Mouse (Mus musculus): ENCODE data around the gene Map3k15. TPM values are rescaled to one million over a fixed set of nuclear protein-coding genes. Genes with fewer than 3 reads are reported as not detected.

Map3k15 gene
- polyA plus RNA-seq, 1 experiment = 0.01 TPM

DNA sequence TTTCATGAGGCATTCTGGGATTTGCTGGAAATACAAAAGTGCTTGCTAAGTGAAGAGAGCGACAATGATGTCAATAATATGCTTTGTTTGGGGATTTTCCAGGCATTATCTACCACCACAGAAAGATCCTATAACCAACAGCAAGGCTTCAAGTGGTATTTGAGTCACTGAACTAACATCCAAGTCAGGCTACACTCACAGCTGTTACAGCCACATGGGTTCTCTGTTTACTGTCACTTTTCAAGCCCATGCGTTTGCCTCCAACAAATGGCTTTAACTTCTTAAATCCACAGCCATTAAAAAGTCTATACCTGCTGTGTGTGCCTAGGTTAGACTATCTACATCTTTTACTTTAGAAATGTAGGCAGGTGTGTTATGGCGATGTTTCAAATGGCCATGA, 160.6 kb downstream of the Map3k15 start:
- H3K27me3 ChIP-seq (ENCODE audit: control insufficient read depth, insufficient read depth, insufficient read length) = no peaks in the 10 kb centered on the region
- H3K4me3 ChIP-seq = no peak overlapping the region
- H3K79me2 ChIP-seq (ENCODE audit: control insufficient read depth, insufficient read depth) = no peaks in the 10 kb centered on the region
- H3ac ChIP-seq (ENCODE audit: control insufficient read depth, insufficient read length) = no peak overlapping the region
- TF ChIP-seq MYOD1 (IDR thresholded peaks at IDR 0.05; ENCODE audit: control insufficient read depth in 1 of 3, insufficient read length in 2 of 3, low read depth in 2 of 3) = peak in 2 of 3 experiments; percentile 49 to 72
- TF ChIP-seq TCF12 (IDR thresholded peaks at IDR 0.05; ENCODE audit: insufficient read depth, poor library complexity, severe bottlenecking) = no peak
- TF ChIP-seq TCF3 (IDR thresholded peaks at IDR 0.05; ENCODE audit: insufficient read length, low read depth) = no peak
- no peaks in the 10 kb centered on the region for H3K36me3 ChIP-seq (ENCODE audit: control insufficient read depth, insufficient read depth)
- no peak overlapping the region for H3K4me2 ChIP-seq (ENCODE audit: low read depth)

DNA sequence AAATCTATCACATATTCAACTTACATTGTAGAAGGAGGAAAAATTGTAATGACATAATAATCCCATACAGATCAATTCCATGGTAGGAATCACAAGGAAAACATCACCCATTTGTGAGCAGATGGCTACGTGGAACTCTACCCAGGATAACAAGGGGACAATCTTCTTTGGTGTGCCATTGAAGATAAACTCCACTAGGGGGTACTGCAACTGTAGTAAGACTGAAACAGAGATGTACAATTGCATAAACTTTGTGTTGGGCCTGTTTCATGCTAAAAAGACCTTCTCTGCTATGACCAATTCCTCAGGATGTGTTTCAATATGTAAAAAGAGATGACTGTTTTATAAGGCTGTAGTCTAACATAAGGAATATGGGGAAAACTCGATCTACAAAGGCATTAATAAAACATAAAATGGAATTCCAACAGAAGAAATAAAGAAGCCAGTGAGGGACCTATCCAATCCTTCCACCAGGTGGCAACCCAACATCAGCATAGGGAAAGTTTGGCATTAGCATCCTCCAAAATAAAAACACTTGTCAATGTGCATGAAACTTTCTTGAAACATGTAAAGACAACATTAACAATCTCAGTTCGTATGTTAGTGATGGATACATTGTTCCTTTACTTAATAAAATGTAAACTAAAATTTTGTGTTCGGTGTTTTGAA, 165.0 kb downstream of the Map3k15 start:
- H3K4me3 ChIP-seq = no peak overlapping the region
- TF ChIP-seq E2F4 (IDR thresholded peaks at IDR 0.05; ENCODE audit: insufficient read depth) (no peak), REST (IDR thresholded peaks at IDR 0.05; ENCODE audit: insufficient read depth, insufficient read length) (no peak), CEBPB (IDR thresholded peaks at IDR 0.05; ENCODE audit: insufficient read depth, poor library complexity, severe bottlenecking) (no peak), TCF12 (IDR thresholded peaks at IDR 0.05; ENCODE audit: insufficient read depth, poor library complexity, severe bottlenecking) (no peak), TCF3 (IDR thresholded peaks at IDR 0.05; ENCODE audit: insufficient read length, low read depth) (no peak), USF1 (IDR thresholded peaks at IDR 0.05; ENCODE audit: low read depth) (no peak), POLR2A (IDR thresholded peaks at IDR 0.05; ENCODE audit: insufficient read length, low read depth) (no peak), POLR2AphosphoS2 (IDR thresholded peaks at IDR 0.05; ENCODE audit: insufficient read length, low read depth) (no peak), MAX (IDR thresholded peaks at IDR 0.05; ENCODE audit: low read depth) (no peak), SRF (IDR thresholded peaks at IDR 0.05; ENCODE audit: control insufficient read depth, insufficient read length, low read depth) (no peak), MYOD1 (IDR thresholded peaks at IDR 0.05; ENCODE audit: control insufficient read depth in 1 of 3, insufficient read length in 2 of 3, low read depth in 2 of 3) (no peak), MYOG (IDR thresholded peaks at IDR 0.05; ENCODE audit: control insufficient read depth in 1 of 3, insufficient read depth in 1 of 3, insufficient read length in 2 of 3, low read depth in 2 of 3) (no peak)
- no peaks in the 10 kb centered on the region for H3K27me3 ChIP-seq (ENCODE audit: control insufficient read depth, insufficient read depth, insufficient read length)
- H3K79me2 ChIP-seq (ENCODE audit: control insufficient read depth, insufficient read depth) = no peaks in the 10 kb centered on the region
- H3K4me2 ChIP-seq (ENCODE audit: low read depth) = no peak overlapping the region
- H3K36me3 ChIP-seq (ENCODE audit: control insufficient read depth, insufficient read depth) = no peaks in the 10 kb centered on the region
- H3ac ChIP-seq (ENCODE audit: control insufficient read depth, insufficient read length) = no peak overlapping the region

DNA sequence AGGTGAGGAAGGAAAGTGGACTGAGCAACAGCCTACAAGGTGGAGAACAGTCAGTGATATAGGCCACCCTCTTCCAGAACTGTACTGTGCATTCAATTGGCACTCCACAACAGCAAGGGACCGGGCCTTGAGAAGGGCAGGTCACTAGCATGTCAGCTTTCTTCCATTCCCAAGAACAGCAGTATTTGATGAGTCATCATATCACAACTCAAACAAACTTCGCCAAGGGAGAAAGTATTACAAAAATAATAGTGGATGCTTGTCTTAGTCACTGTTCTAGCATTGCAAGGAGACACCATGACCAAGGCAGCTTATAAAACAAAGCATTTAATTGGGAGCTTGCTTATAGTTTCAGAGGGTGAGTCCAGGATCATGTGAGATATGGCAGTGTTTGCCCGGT, 176.0 kb downstream of the Map3k15 start:
- Histone ChIP-seq H3K36me3 (ENCODE audit: control insufficient read depth, insufficient read depth) (no peaks in the 10 kb centered on the region), H3K4me3 (no peak overlapping the region), H3K27me3 (ENCODE audit: control insufficient read depth, insufficient read depth, insufficient read length) (no peaks in the 10 kb centered on the region), H3ac (ENCODE audit: control insufficient read depth, insufficient read length) (no peak overlapping the region), H3K79me2 (ENCODE audit: control insufficient read depth, insufficient read depth) (no peaks in the 10 kb centered on the region), H3K4me2 (ENCODE audit: low read depth) (no peak overlapping the region)
- no peak for TF ChIP-seq CEBPB (IDR thresholded peaks at IDR 0.05; ENCODE audit: insufficient read depth, poor library complexity, severe bottlenecking)
- TF ChIP-seq MYOD1 (IDR thresholded peaks at IDR 0.05; ENCODE audit: control insufficient read depth in 1 of 3, insufficient read length in 2 of 3, low read depth in 2 of 3) = no peak
- TF ChIP-seq USF1 (IDR thresholded peaks at IDR 0.05; ENCODE audit: low read depth) = no peak
- no peak for TF ChIP-seq TCF12 (IDR thresholded peaks at IDR 0.05; ENCODE audit: insufficient read depth, poor library complexity, severe bottlenecking)
- no peak for TF ChIP-seq POLR2A (IDR thresholded peaks at IDR 0.05; ENCODE audit: insufficient read length, low read depth)
- no peak for TF ChIP-seq REST (IDR thresholded peaks at IDR 0.05; ENCODE audit: insufficient read depth, insufficient read length)
- TF ChIP-seq MAX (IDR thresholded peaks at IDR 0.05; ENCODE audit: low read depth) = no peak
- no peak for TF ChIP-seq SRF (IDR thresholded peaks at IDR 0.05; ENCODE audit: control insufficient read depth, insufficient read length, low read depth)
- TF ChIP-seq POLR2AphosphoS2 (IDR thresholded peaks at IDR 0.05; ENCODE audit: insufficient read length, low read depth) = no peak
- no peak for TF ChIP-seq TCF3 (IDR thresholded peaks at IDR 0.05; ENCODE audit: insufficient read length, low read depth)
- TF ChIP-seq E2F4 (IDR thresholded peaks at IDR 0.05; ENCODE audit: insufficient read depth) = no peak
- no peak for TF ChIP-seq MYOG (IDR thresholded peaks at IDR 0.05; ENCODE audit: control insufficient read depth in 1 of 3, insufficient read depth in 1 of 3, insufficient read length in 2 of 3, low read depth in 2 of 3)

DNA sequence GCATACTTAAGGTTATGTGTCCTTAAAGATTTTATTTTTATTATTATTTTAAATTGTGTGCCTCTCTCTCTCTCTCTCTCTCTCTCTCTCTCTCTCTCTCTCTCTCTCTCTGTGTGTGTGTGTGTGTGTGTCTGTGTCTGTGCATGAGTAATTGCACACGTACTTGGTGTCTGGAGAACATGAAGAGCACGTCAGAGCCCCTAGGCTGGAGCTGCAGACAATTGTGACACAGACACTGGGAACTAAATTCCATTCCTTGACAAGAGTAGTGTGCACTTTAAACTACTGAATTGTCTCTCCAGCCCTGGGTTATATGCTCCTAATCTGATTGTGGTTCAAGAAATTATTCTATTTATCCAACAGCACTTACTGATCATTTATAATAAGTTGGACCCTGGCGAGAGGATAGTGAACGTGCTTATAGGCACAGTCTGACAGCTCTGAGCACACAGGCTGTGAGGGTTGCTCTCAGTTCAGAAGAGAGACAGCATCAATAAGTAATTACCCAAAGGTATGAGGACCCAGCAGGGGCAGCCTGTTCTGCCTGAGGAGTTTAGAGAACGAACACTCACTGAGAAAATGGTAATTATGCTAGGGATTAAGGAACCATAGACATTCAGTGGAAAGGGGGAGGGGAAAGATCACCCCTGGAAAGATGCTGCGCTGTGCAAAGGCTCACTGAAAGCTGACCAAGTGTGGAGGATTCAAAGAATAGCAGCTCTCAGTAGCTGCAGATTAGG, 178.2 kb downstream of the Map3k15 start:
- H3K4me3 ChIP-seq = no peak overlapping the region
- no peaks in the 10 kb centered on the region for H3K27me3 ChIP-seq (ENCODE audit: control insufficient read depth, insufficient read depth, insufficient read length)
- no peaks in the 10 kb centered on the region for H3K36me3 ChIP-seq (ENCODE audit: control insufficient read depth, insufficient read depth)
- H3K4me2 ChIP-seq (ENCODE audit: low read depth) = no peak overlapping the region
- no peaks in the 10 kb centered on the region for H3K79me2 ChIP-seq (ENCODE audit: control insufficient read depth, insufficient read depth)
- TF ChIP-seq REST (IDR thresholded peaks at IDR 0.05; ENCODE audit: insufficient read depth, insufficient read length) (no peak), SRF (IDR thresholded peaks at IDR 0.05; ENCODE audit: control insufficient read depth, insufficient read length, low read depth) (no peak)
- no peak overlapping the region for H3ac ChIP-seq (ENCODE audit: control insufficient read depth, insufficient read length)

- TF ChIP-seq USF1 (IDR thresholded peaks at IDR 0.05; ENCODE audit: low read depth) = no peak
- no peak for TF ChIP-seq POLR2A (IDR thresholded peaks at IDR 0.05; ENCODE audit: insufficient read length, low read depth)
- no peak for TF ChIP-seq TCF12 (IDR thresholded peaks at IDR 0.05; ENCODE audit: insufficient read depth, poor library complexity, severe bottlenecking)
- no peak for TF ChIP-seq SRF (IDR thresholded peaks at IDR 0.05; ENCODE audit: control insufficient read depth, insufficient read length, low read depth)
- no peak for TF ChIP-seq MAX (IDR thresholded peaks at IDR 0.05; ENCODE audit: low read depth)
- no peak for TF ChIP-seq MYOD1 (IDR thresholded peaks at IDR 0.05; ENCODE audit: control insufficient read depth in 1 of 3, insufficient read length in 2 of 3, low read depth in 2 of 3)
- no peak for TF ChIP-seq CEBPB (IDR thresholded peaks at IDR 0.05; ENCODE audit: insufficient read depth, poor library complexity, severe bottlenecking)
- no peak for TF ChIP-seq REST (IDR thresholded peaks at IDR 0.05; ENCODE audit: insufficient read depth, insufficient read length)
- no peak for TF ChIP-seq POLR2AphosphoS2 (IDR thresholded peaks at IDR 0.05; ENCODE audit: insufficient read length, low read depth)
- no peak for TF ChIP-seq MYOG (IDR thresholded peaks at IDR 0.05; ENCODE audit: control insufficient read depth in 1 of 3, insufficient read depth in 1 of 3, insufficient read length in 2 of 3, low read depth in 2 of 3)
- no peak for TF ChIP-seq E2F4 (IDR thresholded peaks at IDR 0.05; ENCODE audit: insufficient read depth)
- no peak for TF ChIP-seq TCF3 (IDR thresholded peaks at IDR 0.05; ENCODE audit: insufficient read length, low read depth)
- Histone ChIP-seq H3ac (ENCODE audit: control insufficient read depth, insufficient read length) (no peak overlapping the region), H3K27me3 (ENCODE audit: control insufficient read depth, insufficient read depth, insufficient read length) (no peaks in the 10 kb centered on the region), H3K4me2 (ENCODE audit: low read depth) (no peak overlapping the region), H3K79me2 (ENCODE audit: control insufficient read depth, insufficient read depth) (no peaks in the 10 kb centered on the region), H3K36me3 (ENCODE audit: control insufficient read depth, insufficient read depth) (no peaks in the 10 kb centered on the region), H3K4me3 (no peak overlapping the region)
Measured at GRCm38 (mm10) chrX:160170150-160170549, 181.9 kb downstream of the Map3k15 start.

Measured in myocyte (in vitro differentiated cells).